23 mouse cellular contexts compared by ENCODE assay signal in genomic region chr12:101680538-101680937, GRCm38 (mm10). TPM values are rescaled to one million over a fixed set of nuclear protein-coding genes. Genes with fewer than 3 reads are reported as not detected.
DNase-seq lines count a peak whose midpoint lies in the region; ATAC-seq and TF ChIP-seq lines count a peak whose summit lies in the region.
"Had no signal": no experiment of that assay in that cellular context is flagged by ENCODE, and none has a peak within 500 bp of the region (broad histone marks: within the 10 kb centered on the region; RNA-seq: fewer than 3 reads in every experiment).

No protein-coding gene starts in this region.

- H3K9ac ChIP-seq in intestine, embryonic 15.5 days: no peak overlapping the region
- H3K9ac ChIP-seq in intestine, postnatal 0 days (ENCODE audit: low read depth, low read length): no peak overlapping the region
- no peak overlapping the region for H3K9ac ChIP-seq in stomach, embryonic 14.5 days (replicated peaks; ENCODE audit: low read depth, low read length)
- no peak overlapping the region for H3K9ac ChIP-seq in stomach, postnatal 0 days (ENCODE audit: low read length)
- no peak overlapping the region for H3K9ac ChIP-seq in intestine, embryonic 16.5 days (ENCODE audit: low read depth, low read length)

- no peaks in the 10 kb centered on the region for H3K27me3 ChIP-seq in intestine, embryonic 15.5 days (replicated peaks)
- no peaks in the 10 kb centered on the region for H3K27me3 ChIP-seq in intestine, postnatal 0 days (replicated peaks; ENCODE audit: control insufficient read depth, insufficient read depth, low read length)
- H3K27me3 ChIP-seq in stomach, embryonic 14.5 days (ENCODE audit: control insufficient read depth, insufficient read depth, low read length): no peaks in the 10 kb centered on the region
- H3K27me3 ChIP-seq in stomach, postnatal 0 days (ENCODE audit: control insufficient read depth, insufficient read depth, low read length): no peaks in the 10 kb centered on the region
- H3K27me3 ChIP-seq in intestine, embryonic 16.5 days (replicated peaks; ENCODE audit: control insufficient read depth, insufficient read depth, low read length): no peaks in the 10 kb centered on the region

- no peak for TF ChIP-seq CTCF in intestine, postnatal 0 days (IDR thresholded peaks at IDR 0.05; ENCODE audit: low read depth)
- TF ChIP-seq CTCF in stomach, postnatal 0 days (IDR thresholded peaks at IDR 0.05; ENCODE audit: low read depth): no peak

- WGBS in intestine, embryonic 15.5 days: 66% methylated on average over 2 of the region's 2 CpGs
- WGBS in intestine, postnatal 0 days: 33% methylated on average over 2 of the region's 2 CpGs
- 80% methylated on average over 2 of the region's 2 CpGs for WGBS in stomach, embryonic 14.5 days
- 70% methylated on average over 2 of the region's 2 CpGs for WGBS in stomach, postnatal 0 days
- WGBS in intestine, embryonic 16.5 days: 73% methylated on average over 2 of the region's 2 CpGs

- peak; percentile 63 for ATAC-seq in intestine, embryonic 15.5 days
- no peak for ATAC-seq in intestine, postnatal 0 days
- 0 out of 2 replicates have a peak, but pooled peaks have one; percentile 28 for ATAC-seq in stomach, embryonic 14.5 days (ENCODE audit: insufficient number of reproducible peaks, insufficient read depth, low FRiP score, low read depth)
- no peak for ATAC-seq in stomach, postnatal 0 days (ENCODE audit: low FRiP score, low TSS enrichment)
- peak; percentile 76; the same call in 1 of the 2 replicates for ATAC-seq in intestine, embryonic 16.5 days
- ATAC-seq: activated CD4-positive, CD25-positive, alpha-beta regulatory T cell, adult 4 months; CD4-positive, CD25-positive, alpha-beta regulatory T cell, adult 4 months; Patski had no signal

- H3K36me3 ChIP-seq in intestine, embryonic 15.5 days: no peaks in the 10 kb centered on the region
- no peaks in the 10 kb centered on the region for H3K36me3 ChIP-seq in intestine, postnatal 0 days (ENCODE audit: control insufficient read depth, insufficient read depth)
- no peaks in the 10 kb centered on the region for H3K36me3 ChIP-seq in stomach, embryonic 14.5 days (ENCODE audit: control insufficient read depth, insufficient read depth, low read length)
- no peaks in the 10 kb centered on the region for H3K36me3 ChIP-seq in stomach, postnatal 0 days (ENCODE audit: control insufficient read depth, insufficient read depth, low read length)
- no peaks in the 10 kb centered on the region for H3K36me3 ChIP-seq in intestine, embryonic 16.5 days (ENCODE audit: control insufficient read depth, insufficient read depth, low read length)
- H3K36me3 ChIP-seq: G1E had no signal

- no peak for TF ChIP-seq EP300 in stomach, postnatal 0 days (optimal IDR thresholded peaks at IDR 0.05)

- DNase-seq in heart, adult 11 months: peak; percentile 39
- DNase-seq in heart, postnatal 25 days (ENCODE audit: low spot score): no peak
- DNase-seq in stomach, postnatal 0 days (ENCODE audit: low spot score): no peak
- DNase-seq in urinary bladder, postnatal 4 days (ENCODE audit: low spot score in 2 of 2): no peak
- DNase-seq: adrenal gland, adult 2 months; adrenal gland, adult 8-10 months; adrenal gland, postnatal 10 days; adrenal gland, postnatal 14 days; adrenal gland, postnatal 25 days; adrenal gland, postnatal 36 days; B cell, adult 2 months; cerebellum, adult 11 months; cerebellum, adult 11-12 months had no signal

- no peaks in the 10 kb centered on the region for H3K9me3 ChIP-seq in intestine, embryonic 15.5 days
- H3K9me3 ChIP-seq in intestine, postnatal 0 days (ENCODE audit: control insufficient read depth): no peaks in the 10 kb centered on the region
- no peaks in the 10 kb centered on the region for H3K9me3 ChIP-seq in stomach, embryonic 14.5 days (ENCODE audit: control insufficient read depth, low read depth, low read length)
- no peaks in the 10 kb centered on the region for H3K9me3 ChIP-seq in stomach, postnatal 0 days (ENCODE audit: control insufficient read depth, low read length)
- H3K9me3 ChIP-seq in intestine, embryonic 16.5 days (ENCODE audit: control insufficient read depth, low read length): no peaks in the 10 kb centered on the region
- H3K9me3 ChIP-seq: G1E had no signal

- H3K27ac ChIP-seq in intestine, embryonic 15.5 days: no peak overlapping the region
- H3K27ac ChIP-seq in intestine, postnatal 0 days (ENCODE audit: low read depth, low read length): no peak overlapping the region
- no peak overlapping the region for H3K27ac ChIP-seq in stomach, embryonic 14.5 days (ENCODE audit: low read length)
- H3K27ac ChIP-seq in stomach, postnatal 0 days (replicated peaks): no peak overlapping the region
- no peak overlapping the region for H3K27ac ChIP-seq in intestine, embryonic 16.5 days (ENCODE audit: low read length)

- no peaks in the 10 kb centered on the region for H3K4me1 ChIP-seq in intestine, embryonic 15.5 days (replicated peaks)
- H3K4me1 ChIP-seq in intestine, postnatal 0 days (replicated peaks; ENCODE audit: control insufficient read depth, insufficient read depth, low read length): no peaks in the 10 kb centered on the region
- H3K4me1 ChIP-seq in stomach, embryonic 14.5 days (ENCODE audit: control insufficient read depth, insufficient read depth, low read length): no peaks in the 10 kb centered on the region
- H3K4me1 ChIP-seq in stomach, postnatal 0 days (replicated peaks; ENCODE audit: control insufficient read depth, insufficient read depth): no peaks in the 10 kb centered on the region
- no peaks in the 10 kb centered on the region for H3K4me1 ChIP-seq in intestine, embryonic 16.5 days (ENCODE audit: control insufficient read depth, insufficient read depth, low read length)

- no peak overlapping the region for H3K4me3 ChIP-seq in intestine, embryonic 15.5 days (replicated peaks)
- H3K4me3 ChIP-seq in intestine, postnatal 0 days (ENCODE audit: low read depth, low read length): no peak overlapping the region
- no peak overlapping the region for H3K4me3 ChIP-seq in stomach, embryonic 14.5 days (ENCODE audit: low read depth, low read length)
- no peak overlapping the region for H3K4me3 ChIP-seq in stomach, postnatal 0 days (ENCODE audit: low read depth, low read length)
- no peak overlapping the region for H3K4me3 ChIP-seq in intestine, embryonic 16.5 days (ENCODE audit: low read length)

- intact Hi-C loops in heart, postnatal 25 days (cut with DNase I): no loop called here

- H3K4me2 ChIP-seq in intestine, embryonic 15.5 days (replicated peaks): no peak overlapping the region
- H3K4me2 ChIP-seq in intestine, postnatal 0 days (replicated peaks; ENCODE audit: low read depth): no peak overlapping the region
- no peak overlapping the region for H3K4me2 ChIP-seq in stomach, embryonic 14.5 days (replicated peaks; ENCODE audit: low read depth, low read length)
- no peak overlapping the region for H3K4me2 ChIP-seq in stomach, postnatal 0 days (replicated peaks; ENCODE audit: low read depth)
- no peak overlapping the region for H3K4me2 ChIP-seq in intestine, embryonic 16.5 days (ENCODE audit: low read depth, low read length)

RNA-seq across cellular contexts. Expression of gene Tc2n, which starts 37.8 kb away (rescaled TPM):
- under 1 TPM; 0.50 to 0.78 TPM for total RNA-seq in heart, postnatal 25 days (2021)
- polyA plus RNA-seq in intestine, embryonic 15.5 days (2015; fragmentation: Nextera tagmentation; extraction: Ambion mirVana): 3.5 and 4.0 TPM in 2 replicates
- 6.3 and 7.4 TPM in 2 replicates for polyA plus RNA-seq in intestine, postnatal 0 days (2015; fragmentation: Nextera tagmentation; extraction: Ambion mirVana)
- 2.6 and 3.1 TPM in 2 replicates for polyA plus RNA-seq in stomach, embryonic 14.5 days (2014; fragmentation: Nextera tagmentation; extraction: Ambion mirVana)
- 11.6 and 12.5 TPM in 2 replicates for polyA plus RNA-seq in stomach, postnatal 0 days (2015; fragmentation: Nextera tagmentation; extraction: Ambion mirVana)
- 3.6 and 4.3 TPM in 2 replicates for polyA plus RNA-seq in intestine, embryonic 16.5 days (2015; fragmentation: Nextera tagmentation; extraction: Ambion mirVana)
- total RNA-seq: MEL had no signal
- polyA plus RNA-seq: C2C12, G1E had no signal

Comparison
In these comparisons a context has a peak if more than half of its experiments do, and no peak if none do; other contexts are left out.
1. ATAC-seq: peak in intestine, embryonic 15.5 days (single experiment), stomach, embryonic 14.5 days (single experiment) and intestine, embryonic 16.5 days (single experiment); none in intestine, postnatal 0 days (single experiment) and stomach, postnatal 0 days (single experiment).